9 mouse cellular contexts compared by ENCODE assay signal in genomic region chr7:122199296-122199695, GRCm38 (mm10). TPM values are rescaled to one million over a fixed set of nuclear protein-coding genes. Genes with fewer than 3 reads are reported as not detected.
A peak's percentile ranks its signal among the peaks of the same experiment; 100 is the strongest.
DNase-seq lines count a peak whose midpoint lies in the region; ATAC-seq lines count a peak whose summit lies in the region.
"Had no signal": no experiment of that assay in that cellular context is flagged by ENCODE, and none has a peak within 500 bp of the region (broad histone marks: within the 10 kb centered on the region; RNA-seq: fewer than 3 reads in every experiment).

No protein-coding gene starts in this region.

- DNase-seq in CD4-positive, CD25-positive, alpha-beta regulatory T cell, adult 2 months (ENCODE audit: low read depth, low spot score): peak; percentile 49
- peak; percentile 16 to 39 for DNase-seq in kidney, postnatal 36 days
- no peak for DNase-seq in kidney, adult 18-20 months
- peak; percentile 60 for DNase-seq in R1 (ENCODE audit: low read depth, low spot score)
- DNase-seq in induced T-regulatory cell, adult 2 months (ENCODE audit: low read depth): peak; percentile 60
- peak; percentile 51 for DNase-seq in naive thymus-derived CD4-positive, alpha-beta T cell, adult 2 months (ENCODE audit: low read depth)

- no peak for ATAC-seq in CD4-positive, CD25-positive, alpha-beta regulatory T cell, adult 4 months
- no peak for ATAC-seq in erythroblast, adult 5-6 weeks (replicated peaks; ENCODE audit: low FRiP score, poor library complexity, severe bottlenecking)

RNA-seq across cellular contexts. Expression of gene Ern2, which starts 13.3 kb away (rescaled TPM):
- polyA plus RNA-seq in CD4-positive, CD25-positive, alpha-beta regulatory T cell, adult 4 months (2017; shearing (Covaris generic)): under 1 TPM in 1 of 2 experiments, not detected in 1; 0.11 TPM
- not detected in 2 replicates for total RNA-seq in erythroblast, adult 5-6 weeks (2015; ENCODE audit: low replicate concordance)
- not detected in 2 replicates for total RNA-seq in erythroblast, adult 5-6 weeks (2017; ENCODE audit: low replicate concordance)
- polyA plus RNA-seq: heart, embryonic 13.5 days had no signal

RNA-seq across cellular contexts. Expression of gene Chp2, which starts 20.0 kb away (rescaled TPM):
- polyA plus RNA-seq in CD4-positive, CD25-positive, alpha-beta regulatory T cell, adult 4 months (2017; shearing (Covaris generic)): not detected
- total RNA-seq in erythroblast, adult 5-6 weeks (2015; ENCODE audit: low replicate concordance): 1.9 TPM in 1 of 2 replicates, not detected in the other
- total RNA-seq in erythroblast, adult 5-6 weeks (2017; ENCODE audit: low replicate concordance): 2.3 and 6.1 TPM in 2 replicates

RNA-seq across cellular contexts. Expression of gene Plk1, which starts 40.1 kb away (rescaled TPM):
- polyA plus RNA-seq in CD4-positive, CD25-positive, alpha-beta regulatory T cell, adult 4 months (2017; shearing (Covaris generic)): 10 to 100 TPM in 1 of 2 experiments, 1 to 10 TPM in 1; 5.3 to 17.9 TPM
- 26.5 and 29.5 TPM in 2 replicates for total RNA-seq in erythroblast, adult 5-6 weeks (2015; ENCODE audit: low replicate concordance)
- 25.2 and 26.3 TPM in 2 replicates for total RNA-seq in erythroblast, adult 5-6 weeks (2017; ENCODE audit: low replicate concordance)
